Mouse (Mus musculus) embryonic facial prominence, embryonic 11.5 days (tissue): Measurements from ENCODE around the gene Cdh26. TPM values are rescaled to one million over a fixed set of nuclear protein-coding genes. Genes with fewer than 3 reads are reported as not detected.

ENCODE experiments used
- ATAC-seq: fragments of 200-750 bp; cut with Nextera tagmentation; replicated peaks from 2 replicates; pipeline ENCODE4 v1.8.0; 2017; ENCODE audit warnings: low read depth; ENCODE audit not compliant: insufficient number of reproducible peaks, low FRiP score, low TSS enrichment
- DNase-seq: peaks from one replicate; pipeline ENCODE4 v3.0.0-alpha.2; 2015; ENCODE audit warnings: low spot score
- H3K27ac ChIP-seq: fragments of 300-500 bp; sonication (generic); replicated peaks from 2 replicates; pipeline ENCODE4 v1.5.1; 2014; ENCODE audit warnings: mild to moderate bottlenecking, low read depth, low read length, control low read depth
- H3K27me3 ChIP-seq: fragments of 300-500 bp; sonication (generic); 2 replicates; pipeline ENCODE4 v1.6.1; 2014; ENCODE audit warnings: mild to moderate bottlenecking, low read length, moderate library complexity, mixed read lengths; ENCODE audit not compliant: control insufficient read depth, insufficient read depth
- H3K36me3 ChIP-seq: fragments of 300-500 bp; sonication (generic); replicated peaks from 2 replicates; pipeline ENCODE4 v1.6.1; 2014; ENCODE audit warnings: low read depth, mild to moderate bottlenecking, low read length, moderate library complexity, mixed read lengths; ENCODE audit not compliant: control insufficient read depth, insufficient read depth
- H3K4me1 ChIP-seq: fragments of 300-500 bp; sonication (generic); 2 replicates; pipeline ENCODE4 v1.6.1; 2014; ENCODE audit warnings: low read length, mixed read lengths; ENCODE audit not compliant: control insufficient read depth, insufficient read depth
- H3K4me2 ChIP-seq: fragments of 300-500 bp; sonication (generic); 2 replicates; pipeline ENCODE4 v1.6.1; 2014; ENCODE audit warnings: low read depth, mild to moderate bottlenecking, control low read depth, low read length, moderate library complexity
- H3K4me3 ChIP-seq: fragments of 300-500 bp; sonication (generic); 2 replicates; pipeline ENCODE4 v1.5.1; 2014; ENCODE audit warnings: low read depth, low read length, control low read depth
- H3K9ac ChIP-seq: fragments of 300-500 bp; sonication (generic); replicated peaks from 2 replicates; pipeline ENCODE4 v1.6.1; 2014; ENCODE audit warnings: mild to moderate bottlenecking, control low read depth, low read length
- H3K9me3 ChIP-seq: fragments of 300-500 bp; sonication (generic); replicated peaks from 2 replicates; pipeline ENCODE4 v1.6.1; 2016; ENCODE audit warnings: mild to moderate bottlenecking, low read length, inconsistent platforms, mixed read lengths; ENCODE audit not compliant: control insufficient read depth
- WGBS: fragments of 180-500 bp; shearing (Covaris S2); extraction: QIAGEN DNeasy Blood & Tissue Kit; methylation state at CpG from one replicate; pipeline ENCODE4 v1.1.7; 2014; 5-methylcytosine and 5-hydroxymethylcytosine counted together
- polyA plus RNA-seq: library from polyadenylated mRNA; unstranded; fragments of >200 nt; fragmentation: Nextera tagmentation; extraction: Ambion mirVana; gene quantifications from 2 replicates; pipeline ENCODE4 v1.2.1, GENCODE M21; 2014

The Cdh26 gene
- polyA plus RNA-seq, 1 experiment from 2014 or later = 0.45 TPM

- Histone ChIP-seq H3K9me3 (no peaks in the 10 kb centered on the region), H3K9ac (peak within 1 kb of the TSS; percentile 62), H3K27me3 (peaks cover 11% of the 10 kb centered on the region), H3K27ac (no peak within 1 kb of the TSS), H3K4me1 (peaks cover 3% of the 10 kb centered on the region; the same call in 1 of the 2 replicates), H3K36me3 (no peaks in the 10 kb centered on the region), H3K4me3 (peak within 1 kb of the TSS; percentile 76), H3K4me2 (peak within 1 kb of the TSS; percentile 99)
- DNase-seq = peak; percentile 73
- WGBS = under 1% methylated on average over 54 of the region's 74 CpGs
- peak; percentile 84 for ATAC-seq
Measured at GRCm38 (mm10) chr2:178414261-178415149, 15.8 kb upstream of the Cdh26 start, which contains the start of the genes Ppp1r3d and Fam217b. Gene Ppp1r3d (minus strand): TSS chr2:178414472. Gene Fam217b (plus strand): TSS chr2:178414524.

- peak overlapping the region; percentile 62; the same call in 1 of the 2 replicates for H3K9ac ChIP-seq
- no peak overlapping the region for H3K27ac ChIP-seq
- ATAC-seq (peak; percentile 20; the same call in 1 of the 2 replicates), DNase-seq (no peak)
- H3K4me2 ChIP-seq = peak overlapping the region; percentile 99
- H3K36me3 ChIP-seq = no peaks in the 10 kb centered on the region
- H3K4me3 ChIP-seq = peak overlapping the region; percentile 76
- H3K9me3 ChIP-seq = no peaks in the 10 kb centered on the region
- H3K27me3 ChIP-seq = peaks cover 11% of the 10 kb centered on the region
- WGBS = 37% methylated on average over 3 of the region's 3 CpGs
- H3K4me1 ChIP-seq = peaks cover 3% of the 10 kb centered on the region; the same call in 1 of the 2 replicates
Measured at GRCm38 (mm10) chr2:178415150-178415448, 15.2 kb upstream of the Cdh26 start.

- H3K36me3 ChIP-seq = no peaks in the 10 kb centered on the region
- WGBS = 70% methylated on average over 13 of the region's 13 CpGs
- no peak overlapping the region for H3K4me3 ChIP-seq
- ATAC-seq (no peak), DNase-seq (no peak)
- no peak overlapping the region for H3K27ac ChIP-seq
- H3K4me2 ChIP-seq = no peak overlapping the region
- no peaks in the 10 kb centered on the region for H3K9me3 ChIP-seq
- H3K27me3 ChIP-seq = peaks cover 11% of the 10 kb centered on the region
- peaks cover 3% of the 10 kb centered on the region; the same call in 1 of the 2 replicates for H3K4me1 ChIP-seq
- H3K9ac ChIP-seq = no peak overlapping the region
Measured at GRCm38 (mm10) chr2:178416427-178416826, 13.9 kb upstream of the Cdh26 start.

GRCm38 (mm10) chr2:178416970-178417369 lies 13.4 kb upstream of the Cdh26 start:
- Histone ChIP-seq H3K4me2 (no peak overlapping the region), H3K4me3 (no peak overlapping the region), H3K36me3 (no peaks in the 10 kb centered on the region), H3K4me1 (peaks cover 3% of the 10 kb centered on the region; the same call in 1 of the 2 replicates), H3K9ac (no peak overlapping the region), H3K9me3 (no peaks in the 10 kb centered on the region), H3K27ac (no peak overlapping the region), H3K27me3 (peaks cover 11% of the 10 kb centered on the region)
- WGBS = 71% methylated on average over 4 of the region's 4 CpGs
- DNase-seq (no peak), ATAC-seq (no peak)

GRCm38 (mm10) chr2:178420576-178420975 lies 9.8 kb upstream of the Cdh26 start:
- no peak overlapping the region for H3K27ac ChIP-seq
- H3K4me2 ChIP-seq = no peak overlapping the region
- H3K9ac ChIP-seq = no peak overlapping the region
- no peaks in the 10 kb centered on the region for H3K27me3 ChIP-seq
- no peaks in the 10 kb centered on the region for H3K36me3 ChIP-seq
- no peaks in the 10 kb centered on the region for H3K4me1 ChIP-seq
- 73% methylated on average over 9 of the region's 9 CpGs for WGBS
- H3K4me3 ChIP-seq = no peak overlapping the region
- no peak for DNase-seq
- ATAC-seq = no peak
- no peaks in the 10 kb centered on the region for H3K9me3 ChIP-seq

GRCm38 (mm10) chr2:178421603-178422002 lies 8.7 kb upstream of the Cdh26 start:
- ATAC-seq = no peak
- no peak for DNase-seq
- 32% methylated on average over 6 of the region's 6 CpGs for WGBS
- H3K4me2 ChIP-seq = no peak overlapping the region
- no peaks in the 10 kb centered on the region for H3K36me3 ChIP-seq
- H3K4me1 ChIP-seq = no peaks in the 10 kb centered on the region
- peak overlapping the region; percentile 72 for H3K27ac ChIP-seq
- H3K4me3 ChIP-seq = no peak overlapping the region
- H3K9ac ChIP-seq = no peak overlapping the region
- no peaks in the 10 kb centered on the region for H3K9me3 ChIP-seq
- no peaks in the 10 kb centered on the region for H3K27me3 ChIP-seq

- Histone ChIP-seq H3K4me1 (no peaks in the 10 kb centered on the region), H3K4me3 (no peak overlapping the region), H3K27ac (0 out of 2 replicates have a peak overlapping the region, but pooled peaks have one; percentile 38), H3K27me3 (no peaks in the 10 kb centered on the region), H3K4me2 (no peak overlapping the region), H3K9ac (no peak overlapping the region), H3K36me3 (no peaks in the 10 kb centered on the region), H3K9me3 (no peaks in the 10 kb centered on the region)
- peak; percentile 48 for ATAC-seq
- 11% methylated on average over 2 of the region's 3 CpGs for WGBS
- peak; percentile 70 for DNase-seq
Measured at GRCm38 (mm10) chr2:178422186-178422585, 8.1 kb upstream of the Cdh26 start.

GRCm38 (mm10) chr2:178423223-178423622 lies 7.1 kb upstream of the Cdh26 start:
- Histone ChIP-seq H3K4me3 (no peak overlapping the region), H3K9ac (no peak overlapping the region), H3K9me3 (no peaks in the 10 kb centered on the region), H3K4me2 (no peak overlapping the region), H3K27ac (peak overlapping the region; percentile 16; the same call in 1 of the 2 replicates), H3K36me3 (no peaks in the 10 kb centered on the region), H3K4me1 (no peaks in the 10 kb centered on the region), H3K27me3 (no peaks in the 10 kb centered on the region)
- DNase-seq (no peak), ATAC-seq (no peak)
- 69% methylated on average over 5 of the region's 5 CpGs for WGBS
